Mouse (Mus musculus) stomach, embryonic 15.5 days (tissue): ENCODE data around the gene Hs3st4. TPM values are rescaled to one million over a fixed set of nuclear protein-coding genes. Genes with fewer than 3 reads are reported as not detected.

Experiments used
- ATAC-seq: fragments of 200-750 bp; cut with Nextera tagmentation; 2 replicates; pipeline ENCODE4 v1.8.0; 2017; ENCODE audit warnings: low read depth, moderate number of reproducible peaks, moderate TSS enrichment; ENCODE audit not compliant: insufficient read depth, low FRiP score
- H3K27ac ChIP-seq: fragments of 300-500 bp; sonication (generic); 2 replicates; pipeline ENCODE4 v1.5.1; 2015; ENCODE audit warnings: mild to moderate bottlenecking, inconsistent platforms
- H3K27me3 ChIP-seq: fragments of 300-500 bp; sonication (generic); replicated peaks from 2 replicates; pipeline ENCODE4 v1.6.1; 2015; ENCODE audit warnings: inconsistent platforms
- H3K36me3 ChIP-seq: fragments of 300-500 bp; sonication (generic); 2 replicates; pipeline ENCODE4 v1.6.1; 2015; ENCODE audit warnings: inconsistent platforms
- H3K4me1 ChIP-seq: fragments of 300-500 bp; sonication (generic); 2 replicates; pipeline ENCODE4 v1.6.1; 2015; ENCODE audit warnings: inconsistent platforms
- H3K4me2 ChIP-seq: fragments of 300-500 bp; sonication (generic); 2 replicates; pipeline ENCODE4 v1.6.1; 2015; ENCODE audit warnings: mild to moderate bottlenecking, inconsistent platforms
- H3K4me3 ChIP-seq: fragments of 300-500 bp; sonication (generic); replicated peaks from 2 replicates; pipeline ENCODE4 v1.5.1; 2015; ENCODE audit warnings: inconsistent platforms
- H3K9ac ChIP-seq: fragments of 300-500 bp; sonication (generic); 2 replicates; pipeline ENCODE4 v1.6.1; 2015; ENCODE audit warnings: inconsistent platforms
- H3K9me3 ChIP-seq: fragments of 300-500 bp; sonication (generic); 2 replicates; pipeline ENCODE4 v1.6.1; 2016; ENCODE audit warnings: inconsistent platforms
- WGBS: fragments of 180-500 bp; shearing (Covaris S2); methylation state at CpG from one replicate; pipeline ENCODE4 v1.1.7; 2015; 5-methylcytosine and 5-hydroxymethylcytosine counted together
- polyA plus RNA-seq: library from polyadenylated mRNA; unstranded; fragments of >200 nt; fragmentation: Nextera tagmentation; extraction: Ambion mirVana; gene quantifications from 2 replicates; pipeline ENCODE4 v1.2.1, GENCODE M21; 2015

Gene Hs3st4
- polyA plus RNA-seq, 1 experiment from 2014 or later, result 0.37 TPM

DNA sequence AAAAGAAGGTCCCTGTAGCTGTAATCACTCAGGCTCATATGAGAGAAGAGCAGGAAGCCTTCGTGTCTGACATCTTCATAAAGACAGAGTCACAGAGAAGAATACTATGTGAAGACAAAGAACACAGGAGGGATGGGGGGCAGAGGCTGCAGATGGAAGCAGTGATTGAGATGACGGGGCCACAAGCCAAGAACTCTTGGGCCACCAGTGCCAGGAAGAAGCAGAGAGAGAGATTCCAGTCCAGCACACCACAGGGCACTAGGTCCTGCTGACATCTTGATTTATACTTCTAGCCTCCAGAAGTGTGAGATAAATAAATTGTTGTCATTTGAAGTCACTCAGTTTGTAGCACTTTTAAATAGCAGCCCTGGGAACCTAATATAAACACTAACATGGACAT is 168.2 kb downstream of the Hs3st4 start:
- no peaks in the 10 kb centered on the region for H3K4me1 ChIP-seq
- no peak for ATAC-seq
- no peak overlapping the region for H3K4me2 ChIP-seq
- H3K9ac ChIP-seq, result no peak overlapping the region
- no peak overlapping the region for H3K27ac ChIP-seq
- no peaks in the 10 kb centered on the region for H3K27me3 ChIP-seq
- no peak overlapping the region for H3K4me3 ChIP-seq
- no peaks in the 10 kb centered on the region for H3K36me3 ChIP-seq
- H3K9me3 ChIP-seq, result no peaks in the 10 kb centered on the region
- WGBS, result 69% methylated on average over 2 of the region's 2 CpGs

DNA sequence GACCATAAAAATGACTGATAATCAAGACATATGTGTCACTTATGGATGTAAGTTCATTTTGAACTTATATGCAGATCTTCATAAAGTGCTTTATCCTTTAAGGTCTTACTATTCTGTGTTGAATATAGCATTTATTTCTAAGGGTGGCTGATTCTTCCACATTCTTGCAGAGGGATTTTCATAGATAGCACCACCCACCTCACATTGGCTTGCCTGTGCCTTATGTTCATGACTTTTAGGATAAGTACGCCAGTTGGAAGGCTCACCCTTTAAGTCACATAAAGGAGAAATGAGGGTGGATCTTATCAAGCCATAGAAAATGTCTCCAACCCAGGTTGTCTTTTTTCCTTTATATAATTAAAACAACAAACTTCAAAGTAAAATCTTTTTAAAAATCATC is 180.6 kb downstream of the Hs3st4 start:
- Histone ChIP-seq H3K4me1 (no peaks in the 10 kb centered on the region), H3K9ac (no peak overlapping the region), H3K4me2 (no peak overlapping the region), H3K27me3 (no peaks in the 10 kb centered on the region), H3K36me3 (no peaks in the 10 kb centered on the region), H3K27ac (no peak overlapping the region), H3K4me3 (no peak overlapping the region), H3K9me3 (no peaks in the 10 kb centered on the region)
- WGBS, result 87% methylated on average over 1 of the region's 1 CpGs
- no peak for ATAC-seq

DNA sequence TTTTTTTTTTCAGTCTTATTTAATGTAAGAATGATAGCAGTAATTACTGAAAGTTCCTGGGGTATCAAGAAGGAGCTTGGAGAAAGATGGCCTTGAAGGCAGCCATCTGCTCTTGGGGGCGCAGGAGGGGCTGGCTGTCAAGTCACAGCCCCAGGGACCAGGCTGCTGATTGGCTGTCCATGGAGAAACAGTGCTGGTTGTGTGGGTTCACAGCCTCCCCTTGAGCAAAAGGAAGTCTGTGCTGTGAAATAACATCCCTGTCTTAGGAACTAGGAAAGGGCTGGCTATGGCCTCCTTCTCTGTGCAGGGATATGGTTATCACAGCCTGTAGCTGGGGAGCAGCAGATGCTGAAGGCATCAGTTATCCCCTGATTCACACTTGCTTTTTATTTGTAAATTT is 183.6 kb downstream of the Hs3st4 start:
- Histone ChIP-seq H3K9ac (no peak overlapping the region), H3K4me1 (no peaks in the 10 kb centered on the region), H3K27ac (peak overlapping the region; percentile 48; the same call in 1 of the 2 replicates), H3K36me3 (no peaks in the 10 kb centered on the region), H3K9me3 (no peaks in the 10 kb centered on the region), H3K4me3 (no peak overlapping the region), H3K4me2 (no peak overlapping the region), H3K27me3 (no peaks in the 10 kb centered on the region)
- 68% methylated on average over 1 of the region's 1 CpGs for WGBS
- no peak for ATAC-seq

DNA sequence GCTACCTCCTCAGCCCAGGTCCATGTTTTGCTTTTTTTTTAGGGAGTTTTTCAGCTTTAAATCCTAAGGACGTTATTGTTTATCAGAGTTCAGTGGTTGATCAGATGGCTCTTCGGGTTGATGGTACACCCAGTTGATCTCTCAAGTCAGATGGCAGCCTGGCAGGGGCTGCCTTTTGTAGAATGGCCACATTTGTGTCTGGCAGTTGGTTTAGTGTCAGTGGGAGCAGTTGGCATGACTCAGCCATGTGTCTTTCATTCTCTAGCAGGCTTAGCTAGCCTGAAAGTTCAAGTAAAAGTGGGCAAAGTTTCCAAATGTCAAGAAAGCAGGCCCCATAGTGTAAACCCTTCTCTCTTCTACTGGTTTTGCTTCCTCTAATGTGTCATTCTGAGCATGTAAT is 186.1 kb downstream of the Hs3st4 start:
- Histone ChIP-seq H3K36me3 (no peaks in the 10 kb centered on the region), H3K27ac (no peak overlapping the region), H3K4me3 (no peak overlapping the region), H3K9me3 (no peaks in the 10 kb centered on the region), H3K9ac (no peak overlapping the region), H3K4me2 (no peak overlapping the region), H3K4me1 (no peaks in the 10 kb centered on the region), H3K27me3 (no peaks in the 10 kb centered on the region)
- 83% methylated on average over 2 of the region's 2 CpGs for WGBS
- no peak for ATAC-seq

DNA sequence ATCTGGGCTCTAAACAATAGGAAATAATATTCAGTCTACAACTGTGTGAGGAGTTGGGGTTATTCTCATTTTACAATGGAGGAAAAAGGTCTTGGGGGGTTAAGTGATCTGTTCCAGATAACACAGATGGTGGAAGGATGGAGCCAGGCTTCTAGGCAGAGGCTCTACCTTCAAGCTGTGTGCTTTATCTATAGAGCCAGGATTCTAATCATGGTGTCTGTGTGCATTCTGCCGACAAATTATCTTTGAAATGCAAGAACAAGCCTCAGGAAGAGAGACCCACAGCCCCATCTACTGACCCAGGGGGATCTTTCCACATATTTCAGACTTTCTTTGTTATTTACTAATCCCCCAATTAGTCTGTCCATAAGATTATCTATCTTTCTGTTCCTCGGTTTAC is 187.3 kb downstream of the Hs3st4 start:
- no peak overlapping the region for H3K9ac ChIP-seq
- H3K4me1 ChIP-seq, result no peaks in the 10 kb centered on the region
- H3K4me2 ChIP-seq, result no peak overlapping the region

DNA sequence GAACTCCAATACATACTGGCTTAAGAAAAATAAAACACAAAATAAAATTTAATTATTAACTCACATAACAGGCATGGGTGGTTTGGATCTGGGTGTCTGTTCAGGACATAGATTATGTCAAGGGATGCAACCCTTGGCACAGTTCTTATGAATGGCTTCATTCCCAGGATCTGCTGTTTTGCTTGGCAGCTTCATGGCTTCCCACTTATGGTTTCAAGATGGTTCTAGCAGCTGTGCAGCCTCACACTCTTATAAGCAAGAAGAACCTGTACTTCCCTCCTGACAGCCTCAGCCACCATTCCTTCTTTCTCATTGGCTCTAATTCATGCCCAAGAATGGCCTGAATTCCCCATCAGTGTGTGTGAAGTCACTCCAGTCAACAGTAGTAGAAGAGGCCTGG is 189.3 kb downstream of the Hs3st4 start:
- ATAC-seq, result no peak
- H3K9me3 ChIP-seq, result no peaks in the 10 kb centered on the region

More for the DNA sequence above, 187.3 kb downstream of the Hs3st4 start:
- ATAC-seq, result no peak
- WGBS, result 87% methylated on average over 2 of the region's 2 CpGs
- no peak overlapping the region for H3K27ac ChIP-seq
- H3K9me3 ChIP-seq, result no peaks in the 10 kb centered on the region
- H3K36me3 ChIP-seq, result no peaks in the 10 kb centered on the region
- no peak overlapping the region for H3K4me3 ChIP-seq
- no peaks in the 10 kb centered on the region for H3K27me3 ChIP-seq

DNA sequence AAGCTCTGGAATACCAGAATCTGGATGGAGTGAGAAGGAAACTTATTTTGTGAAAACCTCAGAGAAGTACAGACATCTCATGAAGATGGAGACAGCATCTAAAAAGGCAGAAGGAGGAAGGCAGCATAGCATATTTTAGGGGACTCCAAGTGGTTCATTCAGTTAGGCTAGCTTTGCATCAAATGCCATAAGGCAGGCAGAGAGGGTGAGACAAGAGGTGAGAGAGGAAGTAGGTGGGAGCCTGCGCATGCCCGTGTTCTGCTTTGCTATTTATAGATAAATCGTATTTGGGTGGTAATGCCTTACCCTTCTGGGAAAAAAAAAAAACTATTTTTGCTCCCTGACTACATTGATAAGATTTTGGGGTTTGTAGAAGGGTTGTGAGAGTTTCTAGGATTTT is 198.3 kb downstream of the Hs3st4 start:
- Histone ChIP-seq H3K9me3 (no peaks in the 10 kb centered on the region), H3K4me3 (no peak overlapping the region), H3K27ac (no peak overlapping the region), H3K36me3 (no peaks in the 10 kb centered on the region), H3K9ac (no peak overlapping the region), H3K4me1 (no peaks in the 10 kb centered on the region), H3K27me3 (no peaks in the 10 kb centered on the region), H3K4me2 (no peak overlapping the region)
- 85% methylated on average over 3 of the region's 3 CpGs for WGBS
- ATAC-seq, result no peak

More for the DNA sequence above, 189.3 kb downstream of the Hs3st4 start:
- H3K9ac ChIP-seq, result no peak overlapping the region
- no peak overlapping the region for H3K4me3 ChIP-seq
- no peaks in the 10 kb centered on the region for H3K27me3 ChIP-seq
- H3K4me1 ChIP-seq, result no peaks in the 10 kb centered on the region
- H3K4me2 ChIP-seq, result no peak overlapping the region
- H3K27ac ChIP-seq, result no peak overlapping the region
- H3K36me3 ChIP-seq, result no peaks in the 10 kb centered on the region

DNA sequence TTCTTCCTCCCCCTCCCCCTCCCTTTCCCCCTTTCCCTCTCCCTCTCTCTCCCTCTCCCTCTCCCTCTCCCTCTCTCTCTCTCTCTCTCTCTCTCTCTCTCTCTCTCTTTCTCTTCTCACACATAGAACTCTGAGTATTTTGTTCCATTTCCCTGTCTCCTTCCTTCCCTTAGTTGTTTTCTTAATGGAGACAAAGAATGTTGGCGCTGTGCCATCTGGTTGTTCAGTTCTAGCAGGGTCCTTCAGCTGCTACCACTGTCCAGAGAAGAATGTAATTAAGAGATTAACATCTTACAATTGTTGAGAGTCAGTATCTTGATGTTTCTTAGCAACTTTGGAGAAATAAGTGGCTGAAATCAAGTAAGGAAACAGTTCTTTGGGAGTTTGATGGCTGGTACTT is 202.0 kb downstream of the Hs3st4 start:
- Histone ChIP-seq H3K27me3 (no peaks in the 10 kb centered on the region), H3K9me3 (no peaks in the 10 kb centered on the region), H3K9ac (no peak overlapping the region), H3K4me2 (no peak overlapping the region), H3K4me1 (no peaks in the 10 kb centered on the region), H3K27ac (no peak overlapping the region), H3K4me3 (no peak overlapping the region), H3K36me3 (no peaks in the 10 kb centered on the region)
- WGBS, result 89% methylated on average over 1 of the region's 1 CpGs
- ATAC-seq, result no peak

DNA sequence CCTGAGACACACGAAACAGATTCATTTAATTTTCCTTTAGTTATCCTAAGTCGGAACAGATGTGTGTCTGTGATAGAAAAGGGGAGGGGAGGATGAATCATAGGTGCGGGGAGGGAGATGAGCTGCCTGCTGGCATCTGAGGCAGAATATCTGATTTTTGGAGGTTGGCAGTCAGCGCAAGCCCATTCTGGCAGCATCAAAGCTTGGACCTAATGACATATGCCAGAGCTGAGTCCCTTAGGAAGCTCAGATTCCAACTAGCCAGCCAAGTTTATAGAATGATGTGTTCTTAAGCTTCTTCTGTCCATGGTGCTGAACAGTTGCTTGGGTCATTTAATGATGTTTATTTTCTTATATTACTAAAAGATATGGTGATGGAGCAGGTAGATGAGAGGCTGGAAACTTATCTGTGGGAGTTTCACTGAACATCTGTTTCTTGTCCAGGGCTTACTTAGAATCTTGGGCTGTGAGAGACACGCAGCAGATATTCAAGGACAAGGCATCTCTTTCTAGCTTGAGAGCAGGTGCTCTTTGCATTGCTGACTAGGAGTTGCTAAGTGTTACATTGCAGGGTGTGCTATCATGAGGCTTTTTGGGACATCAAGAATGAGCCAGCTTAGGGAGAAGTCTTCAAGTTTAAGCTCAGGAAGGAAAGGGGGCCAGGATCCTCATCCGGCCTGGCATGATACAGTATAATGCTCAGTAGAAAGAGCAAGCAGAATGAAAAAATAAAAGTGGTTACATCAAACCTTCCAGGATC is 216.3 kb downstream of the Hs3st4 start:
- Histone ChIP-seq H3K4me2 (no peak overlapping the region), H3K4me1 (no peaks in the 10 kb centered on the region), H3K36me3 (no peaks in the 10 kb centered on the region), H3K9me3 (no peaks in the 10 kb centered on the region), H3K4me3 (no peak overlapping the region), H3K27ac (no peak overlapping the region), H3K27me3 (no peaks in the 10 kb centered on the region), H3K9ac (no peak overlapping the region)
- no peak for ATAC-seq
- WGBS, result 74% methylated on average over 6 of the region's 6 CpGs

DNA sequence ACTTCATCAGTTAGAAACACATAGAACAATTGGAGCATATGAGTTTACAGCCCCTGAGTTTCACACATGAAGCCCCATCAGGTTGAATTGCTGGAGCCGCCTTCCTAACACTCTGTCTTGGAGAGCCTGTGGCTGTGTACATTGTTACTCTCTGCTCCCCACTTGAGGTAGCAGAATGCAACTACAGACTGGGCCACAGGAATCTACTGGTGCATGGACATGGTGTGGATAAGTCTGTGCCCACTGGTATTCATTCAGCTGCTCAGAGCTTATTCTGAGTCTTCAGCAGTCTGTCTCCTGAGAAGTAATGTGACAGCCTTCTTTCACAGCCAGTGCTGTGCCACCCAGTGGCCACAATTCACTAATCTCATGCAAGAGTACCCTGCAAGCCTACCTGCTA is 234.3 kb downstream of the Hs3st4 start:
- H3K4me3 ChIP-seq, result no peak overlapping the region
- no peak overlapping the region for H3K27ac ChIP-seq
- 94% methylated on average over 1 of the region's 1 CpGs for WGBS
- H3K9me3 ChIP-seq, result no peaks in the 10 kb centered on the region
- H3K36me3 ChIP-seq, result no peaks in the 10 kb centered on the region
- H3K4me1 ChIP-seq, result no peaks in the 10 kb centered on the region
- no peak overlapping the region for H3K9ac ChIP-seq
- no peak overlapping the region for H3K4me2 ChIP-seq
- H3K27me3 ChIP-seq, result no peaks in the 10 kb centered on the region
- no peak for ATAC-seq

DNA sequence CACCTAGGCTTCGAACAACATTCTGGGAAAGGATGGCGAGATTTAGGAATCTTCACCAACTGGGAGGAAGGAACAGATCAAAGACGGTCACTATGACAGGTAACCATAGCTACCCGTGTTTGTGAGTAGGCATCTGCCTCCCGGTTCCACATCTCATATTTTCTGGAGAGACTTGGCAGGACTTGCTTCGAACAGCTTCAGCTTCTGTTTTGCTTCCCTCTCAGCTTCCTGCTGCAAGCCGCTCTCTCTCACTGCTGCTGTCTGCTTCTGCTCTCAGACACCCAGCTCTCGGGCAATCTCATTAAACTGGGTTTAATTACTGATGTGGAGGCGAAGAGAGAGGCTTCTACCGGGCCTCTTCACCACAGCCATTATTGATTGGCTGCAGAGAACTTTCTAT is 237.9 kb downstream of the Hs3st4 start:
- H3K27ac ChIP-seq, result no peak overlapping the region
- H3K9ac ChIP-seq, result no peak overlapping the region
- no peaks in the 10 kb centered on the region for H3K27me3 ChIP-seq
- no peaks in the 10 kb centered on the region for H3K4me1 ChIP-seq
- H3K36me3 ChIP-seq, result no peaks in the 10 kb centered on the region
- H3K4me2 ChIP-seq, result no peak overlapping the region
- H3K4me3 ChIP-seq, result no peak overlapping the region
- ATAC-seq, result no peak
- no peaks in the 10 kb centered on the region for H3K9me3 ChIP-seq
- 63% methylated on average over 10 of the region's 10 CpGs for WGBS

DNA sequence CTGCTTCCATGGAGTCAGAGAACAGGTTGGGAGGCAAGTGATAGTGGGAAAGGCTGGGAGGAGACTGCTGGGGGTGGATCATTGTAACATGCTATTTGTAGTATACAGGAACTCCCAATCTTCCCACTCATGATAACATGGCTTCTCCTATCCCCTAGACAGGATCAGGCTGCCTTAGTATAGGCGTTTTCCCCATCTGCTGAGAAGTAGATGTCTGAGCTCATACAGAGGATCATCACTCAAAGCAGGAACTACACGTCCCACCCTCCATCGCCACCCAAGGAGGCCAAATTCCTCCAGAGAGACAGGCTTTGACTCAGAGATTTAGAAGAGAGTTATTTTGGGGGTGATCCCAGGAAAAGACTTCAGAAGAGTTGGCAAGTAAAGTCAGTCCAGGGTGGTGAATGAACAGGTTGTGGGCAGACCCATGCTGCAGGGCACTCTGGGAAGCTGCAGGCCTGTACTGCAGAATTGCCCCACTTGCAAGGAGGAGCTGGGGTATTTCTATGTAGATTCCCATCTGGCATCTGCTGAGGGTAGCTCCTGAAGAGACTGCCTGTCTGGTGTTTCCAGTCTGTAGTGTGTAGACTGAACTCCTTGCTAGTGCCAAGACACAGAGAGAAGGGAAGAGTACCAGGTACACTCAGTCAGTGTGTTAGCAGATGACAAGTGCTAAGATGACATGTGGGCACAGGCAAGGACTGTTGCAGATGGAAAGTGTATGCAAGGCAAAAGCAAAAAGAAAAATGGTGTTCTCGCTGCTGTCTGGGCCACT is 255.4 kb downstream of the Hs3st4 start:
- Histone ChIP-seq H3K36me3 (no peaks in the 10 kb centered on the region), H3K4me1 (no peaks in the 10 kb centered on the region), H3K9me3 (no peaks in the 10 kb centered on the region), H3K4me2 (no peak overlapping the region), H3K9ac (no peak overlapping the region), H3K4me3 (no peak overlapping the region), H3K27ac (no peak overlapping the region), H3K27me3 (no peaks in the 10 kb centered on the region)
- no peak for ATAC-seq
- WGBS, result 73% methylated on average over 4 of the region's 4 CpGs
